Mouse (Mus musculus) kidney, adult 2 months (tissue): ENCODE results near the gene Hist2h3c2. TPM values are rescaled to one million over a fixed set of nuclear protein-coding genes. Genes with fewer than 3 reads are reported as not detected.

ENCODE experiments used
- DNase-seq: peaks from one replicate; pipeline ENCODE4 v3.0.0; 2021
- H3K27ac ChIP-seq: fragments of 200-500 bp; 2 replicates; pipeline ENCODE4 v1.5.1; 2012; ENCODE audit warnings: low read depth, low read length, control low read depth, inconsistent platforms; ENCODE audit not compliant: insufficient read depth
- H3K27me3 ChIP-seq: fragments of 200-500 bp; replicated peaks from 2 replicates; pipeline ENCODE4 v1.6.1; 2012; ENCODE audit warnings: mild to moderate bottlenecking, moderate library complexity, low read length, inconsistent platforms; ENCODE audit not compliant: control insufficient read depth, insufficient read depth
- H3K36me3 ChIP-seq: fragments of 200-500 bp; 2 replicates; pipeline ENCODE4 v1.6.1; 2012; ENCODE audit warnings: mild to moderate bottlenecking, moderate library complexity, low read length, inconsistent platforms; ENCODE audit not compliant: control insufficient read depth, insufficient read depth
- H3K4me1 ChIP-seq: fragments of 200-500 bp; 2 replicates; pipeline ENCODE4 v1.6.1; 2011; ENCODE audit warnings: low read length; ENCODE audit not compliant: control insufficient read depth, insufficient read depth
- H3K4me3 ChIP-seq: fragments of 200-500 bp; 2 replicates; pipeline ENCODE4 v1.5.1; 2011; ENCODE audit warnings: mild to moderate bottlenecking, low read depth, low read length, control low read depth; ENCODE audit not compliant: insufficient read depth
- CTCF ChIP-seq: fragments of 200-500 bp; conservative IDR thresholded peaks from 2 replicates; pipeline ENCODE4 v1.5.1; 2011; ENCODE audit warnings: low read depth, mild to moderate bottlenecking, control low read depth, low read length, moderate library complexity, mixed read lengths; ENCODE audit not compliant: insufficient read depth, insufficient read length
- POLR2A ChIP-seq: fragments of 200-500 bp; IDR thresholded peaks from one replicate; pipeline ENCODE4 v1.6.1; 2011; ENCODE audit warnings: low read depth, low read length, control low read depth
- WGBS: fragments of 180-500 bp; shearing (Covaris S2); methylation state at CpG from one replicate; pipeline ENCODE4 v1.1.7; 2018; 5-methylcytosine and 5-hydroxymethylcytosine counted together
- polyA plus RNA-seq: library from polyadenylated mRNA; depleted of rRNA; stranded (reverse); fragments of >200 nt; gene quantifications from 2 replicates; pipeline ENCODE4 v1.2.3, GENCODE M21; 2012

The Hist2h3c2 gene
- polyA plus RNA-seq, 1 experiment, result 8.6 TPM

GRCm38 (mm10) chr3:96230910-96231757 is 7.8 kb downstream of the Hist2h3c2 start:
- Histone ChIP-seq H3K4me1 (no peaks in the 10 kb centered on the region), H3K36me3 (no peaks in the 10 kb centered on the region), H3K4me3 (no peak overlapping the region), H3K27ac (no peak overlapping the region), H3K27me3 (no peaks in the 10 kb centered on the region)
- TF ChIP-seq POLR2A (no peak), CTCF (no peak)
- DNase-seq, result no peak
- WGBS, result 77% methylated on average over 4 of the region's 4 CpGs

- DNase-seq, result no peak
- 79% methylated on average over 2 of the region's 2 CpGs for WGBS
- H3K4me3 ChIP-seq, result no peak overlapping the region
- H3K4me1 ChIP-seq, result peaks cover 2% of the 10 kb centered on the region; the same call in 1 of the 2 replicates
- H3K27me3 ChIP-seq, result no peaks in the 10 kb centered on the region
- H3K27ac ChIP-seq, result no peak overlapping the region
- TF ChIP-seq POLR2A, result no peak
- no peak for TF ChIP-seq CTCF
- H3K36me3 ChIP-seq, result no peaks in the 10 kb centered on the region
Measured at GRCm38 (mm10) chr3:96230404-96230803, 8.5 kb downstream of the Hist2h3c2 start.

DNA sequence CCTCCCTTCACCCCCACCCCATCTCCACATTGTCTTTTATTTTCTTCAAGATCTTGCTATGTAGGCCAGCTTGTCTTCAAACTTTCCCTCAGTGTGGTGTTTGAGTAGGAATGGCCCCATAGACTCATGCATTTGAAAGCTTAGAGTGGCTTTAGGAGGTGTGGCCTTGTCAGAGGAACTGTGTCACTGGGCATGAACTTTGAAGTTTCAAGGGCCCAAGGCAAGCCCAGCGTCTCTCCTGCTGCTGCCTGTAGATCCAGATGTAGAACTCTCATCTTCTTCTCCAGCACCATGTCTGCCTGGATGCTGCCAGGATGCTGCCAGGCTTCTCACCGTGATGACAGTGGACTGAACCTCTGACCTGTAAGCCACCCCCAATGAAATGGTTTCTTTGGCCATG is 10.1 kb downstream of the Hist2h3c2 start:
- Histone ChIP-seq H3K36me3 (no peaks in the 10 kb centered on the region), H3K4me1 (peaks cover 4% of the 10 kb centered on the region; the same call in 1 of the 2 replicates), H3K27ac (no peak overlapping the region), H3K4me3 (no peak overlapping the region), H3K27me3 (no peaks in the 10 kb centered on the region)
- DNase-seq, result no peak
- no peak for TF ChIP-seq POLR2A
- TF ChIP-seq CTCF, result no peak
- WGBS, result 74% methylated on average over 2 of the region's 2 CpGs

GRCm38 (mm10) chr3:96226695-96227648 is 12.0 kb downstream of the Hist2h3c2 start:
- peak; percentile 19 for DNase-seq
- 56% methylated on average over 8 of the region's 8 CpGs for WGBS
- Histone ChIP-seq H3K4me1 (peaks cover 6% of the 10 kb centered on the region; the same call in 1 of the 2 replicates), H3K36me3 (no peaks in the 10 kb centered on the region), H3K4me3 (no peak overlapping the region), H3K27ac (no peak overlapping the region), H3K27me3 (no peaks in the 10 kb centered on the region)
- no peak for TF ChIP-seq CTCF
- TF ChIP-seq POLR2A, result no peak

GRCm38 (mm10) chr3:96225421-96225820 is 13.5 kb downstream of the Hist2h3c2 start:
- no peak for TF ChIP-seq POLR2A
- no peak for TF ChIP-seq CTCF
- Histone ChIP-seq H3K27ac (no peak overlapping the region), H3K4me3 (no peak overlapping the region), H3K36me3 (no peaks in the 10 kb centered on the region), H3K4me1 (peaks cover 10% of the 10 kb centered on the region; the same call in 1 of the 2 replicates), H3K27me3 (no peaks in the 10 kb centered on the region)
- DNase-seq, result peak; percentile 21
- 17% methylated on average over 2 of the region's 2 CpGs for WGBS

GRCm38 (mm10) chr3:96222774-96223173 is 16.2 kb downstream of the Hist2h3c2 start:
- Histone ChIP-seq H3K27me3 (no peaks in the 10 kb centered on the region), H3K27ac (no peak overlapping the region), H3K4me3 (no peak overlapping the region), H3K4me1 (peaks cover 19% of the 10 kb centered on the region; the same call in 1 of the 2 replicates), H3K36me3 (no peaks in the 10 kb centered on the region)
- TF ChIP-seq CTCF (no peak), POLR2A (no peak)
- WGBS, result 88% methylated on average over 4 of the region's 4 CpGs
- DNase-seq, result no peak

- peak; percentile 33 for DNase-seq
- peak overlapping the region; percentile 55 for H3K4me3 ChIP-seq
- TF ChIP-seq CTCF (no peak), POLR2A (no peak)
- peak overlapping the region; percentile 77 for H3K27ac ChIP-seq
- H3K36me3 ChIP-seq, result no peaks in the 10 kb centered on the region
- no peaks in the 10 kb centered on the region for H3K27me3 ChIP-seq
- WGBS, result 24% methylated on average over 9 of the region's 9 CpGs
- peaks cover 19% of the 10 kb centered on the region; the same call in 1 of the 2 replicates for H3K4me1 ChIP-seq
Measured at GRCm38 (mm10) chr3:96221640-96222038, 17.3 kb downstream of the Hist2h3c2 start.
